Mouse (Mus musculus) liver, embryonic 14.5 days (tissue): ENCODE data around the gene Tnf. TPM values are rescaled to one million over a fixed set of nuclear protein-coding genes. Genes with fewer than 3 reads are reported as not detected.
A peak's percentile ranks its signal among the peaks of the same experiment; 100 is the strongest.

Experiments
- ATAC-seq: fragments of 200-750 bp; cut with Nextera tagmentation; 2 replicates; pipeline ENCODE4 v1.8.0; 2017; ENCODE audit warnings: moderate number of reproducible peaks, mild to moderate bottlenecking, moderate library complexity; ENCODE audit not compliant: insufficient read depth
- DNase-seq, 3 experiments: peaks; one replicate each; pipeline ENCODE4 v3.0.0-alpha.2; 2012 to 2013; ENCODE audit warnings: low read depth in 3 of 3, low spot score in 3 of 3
- H3K27ac ChIP-seq: fragments of 300-500 bp; sonication (generic); 2 replicates; pipeline ENCODE4 v1.5.1; 2014; ENCODE audit warnings: moderate library complexity, mild to moderate bottlenecking, control low read depth, inconsistent platforms
- H3K27me3 ChIP-seq: fragments of 300-500 bp; sonication (generic); 2 replicates; pipeline ENCODE4 v1.6.1; 2014; ENCODE audit warnings: mild to moderate bottlenecking, low read length, moderate library complexity; ENCODE audit not compliant: control insufficient read depth, insufficient read depth
- H3K36me3 ChIP-seq: fragments of 300-500 bp; sonication (generic); replicated peaks from 2 replicates; pipeline ENCODE4 v1.6.1; 2014; ENCODE audit warnings: low read depth; ENCODE audit not compliant: control insufficient read depth, insufficient read depth
- H3K4me1 ChIP-seq, 2 experiments: fragments of 200-500 bp in 1 of 2; fragments of 300-500 bp in 1 of 2; sonication (generic) in 1 of 2; replicated peaks; 2 replicates each; pipeline ENCODE4 v1.6.1; 2012 to 2014; ENCODE audit warnings: antibody characterized with exemption in 1 of 2, inconsistent platforms in 1 of 2, low read length in 1 of 2; ENCODE audit not compliant: control insufficient read depth in 2 of 2, insufficient read depth in 2 of 2
- H3K4me2 ChIP-seq: fragments of 300-500 bp; sonication (generic); 2 replicates; pipeline ENCODE4 v1.6.1; 2014; ENCODE audit warnings: low read depth, mild to moderate bottlenecking, control low read depth, moderate library complexity
- H3K4me3 ChIP-seq, 2 experiments: fragments of 200-500 bp in 1 of 2; fragments of 300-500 bp in 1 of 2; sonication (generic) in 1 of 2; 2 replicates each; pipeline ENCODE4 v1.5.1; 2012 to 2014; ENCODE audit warnings: low read depth in 2 of 2, low read length in 2 of 2, mild to moderate bottlenecking in 2 of 2, control low read depth in 1 of 2, inconsistent platforms in 1 of 2, moderate library complexity in 1 of 2; ENCODE audit not compliant: insufficient read depth in 1 of 2
- H3K9ac ChIP-seq: fragments of 300-500 bp; sonication (generic); replicated peaks from 2 replicates; pipeline ENCODE4 v1.6.1; 2014; ENCODE audit warnings: mild to moderate bottlenecking, control low read depth, moderate library complexity
- H3K9me3 ChIP-seq: fragments of 300-500 bp; sonication (generic); 2 replicates; pipeline ENCODE4 v1.6.1; 2016; ENCODE audit warnings: low read length, mixed read lengths; ENCODE audit not compliant: control insufficient read depth
- CTCF ChIP-seq: IDR thresholded peaks from 2 replicates; pipeline ENCODE4 v1.5.1; 2016; ENCODE audit warnings: antibody characterized with exemption, low read depth, control low read depth
- EP300 ChIP-seq: IDR thresholded peaks from 2 replicates; pipeline ENCODE4 v1.6.1; 2016; ENCODE audit warnings: antibody characterized with exemption, low read depth
- WGBS: fragments of 180-500 bp; shearing (Covaris S2); extraction: QIAGEN DNeasy Blood & Tissue Kit; methylation state at CpG from one replicate; pipeline ENCODE4 v1.1.7; 2014; ENCODE audit not compliant: insufficient replicate concordance; 5-methylcytosine and 5-hydroxymethylcytosine counted together
- polyA plus RNA-seq, 2 experiments: library from polyadenylated mRNA; depleted of rRNA in 1 of 2; stranded (reverse) in 1 of 2; unstranded in 1 of 2; fragments of >200 nt; fragmentation: Nextera tagmentation in 1 of 2; extraction: Ambion mirVana in 1 of 2; gene quantifications; 2 replicates each; pipeline versions ENCODE4 v1.2.1 to v1.2.3; 2012 to 2014

Gene Tnf
- polyA plus RNA-seq, 2 experiments: 0.43 to 0.73 TPM

- H3K27me3 ChIP-seq: peaks cover 21% of the 10 kb centered on the region
- no peaks in the 10 kb centered on the region for H3K9me3 ChIP-seq
- peaks cover 0 to 8% of the 10 kb centered on the region in 2 experiments; a peak in 1 of 4 replicates for H3K4me1 ChIP-seq
- WGBS: 33% methylated on average over 20 of the region's 20 CpGs
- TF ChIP-seq EP300 (no peak), CTCF (no peak)
- no peak within 1 kb of the TSS for H3K4me2 ChIP-seq
- DNase-seq (no peak), ATAC-seq (no peak)
- H3K36me3 ChIP-seq: no peaks in the 10 kb centered on the region
- H3K9ac ChIP-seq: no peak within 1 kb of the TSS
- H3K4me3 ChIP-seq: no peak within 1 kb of the TSS
- no peak within 1 kb of the TSS for H3K27ac ChIP-seq
Observed at GRCm38 (mm10) chr17:35204494-35205379, 2.9 kb upstream of the Tnf start, which contains the start of gene Lta. Gene Lta, minus strand, starts transcription at chr17:35205351.

GRCm38 (mm10) chr17:35202442-35202841 is 635 bp upstream of the Tnf start:
- H3K4me2 ChIP-seq: no peak overlapping the region
- TF ChIP-seq CTCF: no peak
- TF ChIP-seq EP300: no peak
- H3K27me3 ChIP-seq: peaks cover 21% of the 10 kb centered on the region
- H3K4me1 ChIP-seq: peaks cover 0 to 4% of the 10 kb centered on the region in 2 experiments; a peak in 1 of 4 replicates
- no peak overlapping the region for H3K27ac ChIP-seq
- no peak for ATAC-seq
- DNase-seq: no peak
- H3K9ac ChIP-seq: no peak overlapping the region
- H3K9me3 ChIP-seq: no peaks in the 10 kb centered on the region
- 55% methylated on average over 4 of the region's 4 CpGs for WGBS
- H3K4me3 ChIP-seq: no peak overlapping the region
- H3K36me3 ChIP-seq: no peaks in the 10 kb centered on the region

- peaks cover 0 to 7% of the 10 kb centered on the region in 2 experiments; a peak in 1 of 4 replicates for H3K4me1 ChIP-seq
- no peaks in the 10 kb centered on the region for H3K36me3 ChIP-seq
- peak overlapping the region; percentile 44; the same call in 1 of the 2 replicates for H3K4me2 ChIP-seq
- no peak overlapping the region for H3K27ac ChIP-seq
- peaks cover 21% of the 10 kb centered on the region for H3K27me3 ChIP-seq
- H3K9ac ChIP-seq: no peak overlapping the region
- no peak for DNase-seq
- no peak for TF ChIP-seq EP300
- no peak for TF ChIP-seq CTCF
- 14% methylated on average over 11 of the region's 11 CpGs for WGBS
- H3K9me3 ChIP-seq: no peaks in the 10 kb centered on the region
- peak overlapping the region; percentile 31 to 43 for H3K4me3 ChIP-seq
- ATAC-seq: no peak
Observed at GRCm38 (mm10) chr17:35201128-35201527, 679 bp downstream of the Tnf start.

- 20% methylated on average over 11 of the region's 11 CpGs for WGBS
- peaks cover 0 to 9% of the 10 kb centered on the region in 2 experiments; a peak in 1 of 4 replicates for H3K4me1 ChIP-seq
- no peaks in the 10 kb centered on the region for H3K9me3 ChIP-seq
- peaks cover 27% of the 10 kb centered on the region for H3K27me3 ChIP-seq
- H3K27ac ChIP-seq: no peak overlapping the region
- ATAC-seq (no peak; the same call in 1 of the 2 replicates), DNase-seq (peak in 1 of 3 experiments; percentile 47)
- H3K4me3 ChIP-seq: no peak overlapping the region
- H3K4me2 ChIP-seq: peak overlapping the region; percentile 20; the same call in 1 of the 2 replicates
- H3K36me3 ChIP-seq: no peaks in the 10 kb centered on the region
- no peak overlapping the region for H3K9ac ChIP-seq
- TF ChIP-seq CTCF: no peak
- TF ChIP-seq EP300: no peak
Observed at GRCm38 (mm10) chr17:35200398-35200797, 1.4 kb downstream of the Tnf start.

- no peak for DNase-seq
- peaks cover 35% of the 10 kb centered on the region for H3K27me3 ChIP-seq
- no peak overlapping the region for H3K9ac ChIP-seq
- H3K4me2 ChIP-seq: no peak overlapping the region
- H3K36me3 ChIP-seq: no peaks in the 10 kb centered on the region
- TF ChIP-seq CTCF (no peak), EP300 (no peak)
- no peak overlapping the region for H3K27ac ChIP-seq
- H3K9me3 ChIP-seq: no peaks in the 10 kb centered on the region
- peaks cover 0 to 10% of the 10 kb centered on the region in 2 experiments; a peak in 1 of 4 replicates for H3K4me1 ChIP-seq
- no peak overlapping the region for H3K4me3 ChIP-seq
- ATAC-seq: no peak
- WGBS: 59% methylated on average over 8 of the region's 8 CpGs
Observed at GRCm38 (mm10) chr17:35198946-35199345, 2.9 kb downstream of the Tnf start.
